Comparison of ENCODE assay signal across 32 mouse cellular contexts in genomic region chr8:79268921-79269320, GRCm38 (mm10). TPM values are rescaled to one million over a fixed set of nuclear protein-coding genes. Genes with fewer than 3 reads are reported as not detected.
DNase-seq lines count a peak whose midpoint lies in the region; ATAC-seq and TF ChIP-seq lines count a peak whose summit lies in the region.
"Had no signal": no experiment of that assay in that cellular context is flagged by ENCODE, and none has a peak within 500 bp of the region (broad histone marks: within the 10 kb centered on the region; RNA-seq: fewer than 3 reads in every experiment).

No protein-coding gene starts in this region.

- TF ChIP-seq CTCF in liver, adult 2 months (IDR thresholded peaks at IDR 0.05; ENCODE audit: low read depth, low read length): no peak
- no peak for TF ChIP-seq CTCF in liver, postnatal 0 days (IDR thresholded peaks at IDR 0.05; ENCODE audit: low read depth)

- H3K27ac ChIP-seq in kidney, embryonic 16.5 days (ENCODE audit: low read length): no peak overlapping the region
- no peak overlapping the region for H3K27ac ChIP-seq in liver, adult 2 months (replicated peaks; ENCODE audit: insufficient read depth, low read depth, low read length)
- no peak overlapping the region for H3K27ac ChIP-seq in liver, postnatal 0 days (ENCODE audit: low read depth)
- H3K27ac ChIP-seq: embryonic facial prominence, embryonic 12.5 days; embryonic facial prominence, embryonic 15.5 days; hindbrain, embryonic 12.5 days; hindbrain, embryonic 15.5 days had no signal

- TF ChIP-seq EP300 in liver, postnatal 0 days (IDR thresholded peaks at IDR 0.05; ENCODE audit: low read depth): no peak

- peaks cover 25% of the 10 kb centered on the region for H3K36me3 ChIP-seq in kidney, embryonic 16.5 days (ENCODE audit: insufficient read depth, low read length)
- peaks cover 62% of the 10 kb centered on the region for H3K36me3 ChIP-seq in liver, adult 2 months (ENCODE audit: control insufficient read depth, insufficient read depth, low read length)
- H3K36me3 ChIP-seq in liver, postnatal 0 days (replicated peaks; ENCODE audit: insufficient read depth, low read length): peaks cover 20% of the 10 kb centered on the region

- H3K79me2 ChIP-seq in liver, adult 2 months (ENCODE audit: control insufficient read depth, insufficient read depth, low read length): no peaks in the 10 kb centered on the region

- TF ChIP-seq POLR2A in liver, adult 2 months (IDR thresholded peaks at IDR 0.05; ENCODE audit: extremely low read depth, insufficient read depth, low read length): no peak

- H3K4me3 ChIP-seq in kidney, embryonic 16.5 days (ENCODE audit: low read length): no peak overlapping the region
- no peak overlapping the region for H3K4me3 ChIP-seq in liver, adult 2 months (ENCODE audit: insufficient read depth, low read depth, low read length)
- H3K4me3 ChIP-seq in liver, postnatal 0 days (ENCODE audit: low read depth, low read length): no peak overlapping the region
- H3K4me3 ChIP-seq: embryonic facial prominence, embryonic 12.5 days; embryonic facial prominence, embryonic 15.5 days; hindbrain, embryonic 12.5 days; hindbrain, embryonic 15.5 days had no signal

- DNase-seq in kidney, adult 11 months: peak; percentile 21
- DNase-seq in kidney, adult 8-10 months: peak; percentile 18 to 35
- no peak for DNase-seq in kidney, postnatal 14 days
- DNase-seq in liver, adult 2 months (ENCODE audit: extremely low read depth, low read depth, low spot score): peak; percentile 17
- DNase-seq in liver, postnatal 0 days: no peak
- DNase-seq in frontal cortex, adult 2 months (ENCODE audit: extremely low spot score in 1 of 2, low spot score in 1 of 2): no peak
- DNase-seq: adrenal gland, adult 2 months; adrenal gland, postnatal 14 days; cerebellum, adult 11 months; cerebellum, adult 2 months; cerebellum, adult 9-11 months; cerebellum, postnatal 25 days; forebrain, postnatal 0 days; gastrocnemius, postnatal 25 days had no signal

- no peaks in the 10 kb centered on the region for H3K9me3 ChIP-seq in kidney, embryonic 16.5 days (ENCODE audit: low read length)
- H3K9me3 ChIP-seq in liver, postnatal 0 days (ENCODE audit: low read length): no peaks in the 10 kb centered on the region
- H3K9me3 ChIP-seq: embryonic facial prominence, embryonic 12.5 days; embryonic facial prominence, embryonic 15.5 days; hindbrain, embryonic 12.5 days; hindbrain, embryonic 15.5 days had no signal

- no peak overlapping the region for H3K9ac ChIP-seq in kidney, embryonic 16.5 days (replicated peaks; ENCODE audit: low read length)
- no peak overlapping the region for H3K9ac ChIP-seq in liver, adult 2 months (ENCODE audit: low read depth, low read length)
- H3K9ac ChIP-seq in liver, postnatal 0 days (replicated peaks): no peak overlapping the region
- H3K9ac ChIP-seq: embryonic facial prominence, embryonic 12.5 days; embryonic facial prominence, embryonic 15.5 days; forebrain, postnatal 0 days; hindbrain, embryonic 12.5 days; hindbrain, embryonic 15.5 days had no signal

- no peaks in the 10 kb centered on the region for H3K4me1 ChIP-seq in kidney, embryonic 16.5 days (ENCODE audit: insufficient read depth, low read length)
- H3K4me1 ChIP-seq in liver, adult 2 months (ENCODE audit: control insufficient read depth, insufficient read depth, low read length): no peaks in the 10 kb centered on the region
- no peaks in the 10 kb centered on the region for H3K4me1 ChIP-seq in liver, postnatal 0 days (ENCODE audit: insufficient read depth)
- H3K4me1 ChIP-seq: embryonic facial prominence, embryonic 12.5 days; embryonic facial prominence, embryonic 15.5 days; hindbrain, embryonic 12.5 days; hindbrain, embryonic 15.5 days had no signal

- no peak overlapping the region for H3K4me2 ChIP-seq in kidney, embryonic 16.5 days (replicated peaks; ENCODE audit: low read depth, low read length)
- no peak overlapping the region for H3K4me2 ChIP-seq in liver, postnatal 0 days (ENCODE audit: low read depth, low read length)
- H3K4me2 ChIP-seq: embryonic facial prominence, embryonic 12.5 days; embryonic facial prominence, embryonic 15.5 days; heart, embryonic 11.5 days; hindbrain, embryonic 12.5 days; hindbrain, embryonic 15.5 days had no signal

- WGBS in kidney, embryonic 16.5 days: 94% methylated on average over 7 of the region's 7 CpGs
- WGBS in liver, adult 2 months: 93% methylated on average over 7 of the region's 7 CpGs
- 78% methylated on average over 7 of the region's 7 CpGs for WGBS in liver, postnatal 0 days (ENCODE audit: insufficient replicate concordance)

- ATAC-seq in kidney, embryonic 16.5 days (ENCODE audit: low FRiP score, low TSS enrichment): no peak
- ATAC-seq in liver, postnatal 0 days: no peak
- ATAC-seq: CD4-positive, CD25-positive, alpha-beta regulatory T cell, adult 4 months; forebrain, embryonic 14.5 days; forebrain, postnatal 0 days had no signal

- H3K27me3 ChIP-seq in kidney, embryonic 16.5 days (ENCODE audit: insufficient read depth, low read length): no peaks in the 10 kb centered on the region
- no peaks in the 10 kb centered on the region for H3K27me3 ChIP-seq in liver, adult 2 months (ENCODE audit: control insufficient read depth, insufficient read depth, low read length)
- no peaks in the 10 kb centered on the region for H3K27me3 ChIP-seq in liver, postnatal 0 days (ENCODE audit: insufficient read depth, low read length)
- H3K27me3 ChIP-seq: embryonic facial prominence, embryonic 12.5 days; embryonic facial prominence, embryonic 15.5 days; hindbrain, embryonic 12.5 days; hindbrain, embryonic 15.5 days had no signal

RNA-seq across cellular contexts. Expression of gene 1700011L22Rik, which starts 20.6 kb away (rescaled TPM):
- polyA plus RNA-seq in kidney, embryonic 16.5 days (2015; fragmentation: Nextera tagmentation; extraction: Ambion mirVana): not detected in 2 replicates
- not detected in 2 replicates for total RNA-seq in liver, adult 2 months (2014; rRNA removed)
- not detected in 2 replicates for polyA plus RNA-seq in liver, adult 2 months (2012; rRNA removed)
- polyA plus RNA-seq in liver, postnatal 0 days (2015; fragmentation: Nextera tagmentation; extraction: Ambion mirVana): not detected in 2 replicates
- polyA plus RNA-seq in frontal cortex, adult 2 months (2012; rRNA removed): not detected in 2 replicates
- total RNA-seq: adrenal gland, adult 2 months; adrenal gland, postnatal 14 days; adrenal gland, postnatal 4 days; common myeloid progenitor, adult 5-6 weeks; forebrain, postnatal 0 days; gastrocnemius, adult 8-10 months; gastrocnemius, postnatal 25 days; heart, adult 8-10 months; heart, postnatal 25 days; hematopoietic stem cell, adult 5-6 weeks; MEL had no signal
- polyA plus RNA-seq: adrenal gland, adult 2 months; C2C12; CD4-positive, CD25-positive, alpha-beta regulatory T cell, adult 4 months; cerebellum, adult 2 months; embryonic facial prominence, embryonic 12.5 days; embryonic facial prominence, embryonic 15.5 days; forebrain, embryonic 11.5 days; forebrain, embryonic 14.5 days; forebrain, postnatal 0 days; heart, embryonic 11.5 days; heart, embryonic 14.5 days; hindbrain, embryonic 12.5 days; hindbrain, embryonic 15.5 days had no signal

RNA-seq across cellular contexts. Expression of gene Mmaa, which starts 25.8 kb away (rescaled TPM):
- polyA plus RNA-seq in kidney, embryonic 16.5 days (2015; fragmentation: Nextera tagmentation; extraction: Ambion mirVana): 14.0 and 15.2 TPM in 2 replicates
- 7.7 and 9.0 TPM in 2 replicates for total RNA-seq in liver, adult 2 months (2014; rRNA removed)
- polyA plus RNA-seq in liver, adult 2 months (2012; rRNA removed): 7.4 and 8.2 TPM in 2 replicates
- polyA plus RNA-seq in liver, postnatal 0 days (2015; fragmentation: Nextera tagmentation; extraction: Ambion mirVana): 6.3 and 7.2 TPM in 2 replicates
- 30.9 and 33.3 TPM in 2 replicates for polyA plus RNA-seq in frontal cortex, adult 2 months (2012; rRNA removed)

Comparison
In these comparisons a context has a peak if more than half of its experiments do, and no peak if none do; other contexts are left out.
1. DNase-seq: peak in kidney, adult 11 months (single experiment), kidney, adult 8-10 months (2 of 2) and liver, adult 2 months (single experiment); none in kidney, postnatal 14 days (single experiment), liver, postnatal 0 days (single experiment) and frontal cortex, adult 2 months (0 of 2).